Mouse (Mus musculus) liver, embryonic 14.5 days (tissue): ENCODE results near the gene Lmln. TPM values are rescaled to one million over a fixed set of nuclear protein-coding genes. Genes with fewer than 3 reads are reported as not detected.

Experiments used
- ATAC-seq: fragments of 200-750 bp; cut with Nextera tagmentation; 2 replicates; pipeline ENCODE4 v1.8.0; 2017; ENCODE audit warnings: moderate number of reproducible peaks, mild to moderate bottlenecking, moderate library complexity; ENCODE audit not compliant: insufficient read depth
- DNase-seq, 3 experiments: peaks; one replicate each; pipeline ENCODE4 v3.0.0-alpha.2; 2012 to 2013; ENCODE audit warnings: low read depth in 3 of 3, low spot score in 3 of 3
- H3K27ac ChIP-seq: fragments of 300-500 bp; sonication (generic); 2 replicates; pipeline ENCODE4 v1.5.1; 2014; ENCODE audit warnings: moderate library complexity, mild to moderate bottlenecking, control low read depth, inconsistent platforms
- H3K27me3 ChIP-seq: fragments of 300-500 bp; sonication (generic); 2 replicates; pipeline ENCODE4 v1.6.1; 2014; ENCODE audit warnings: mild to moderate bottlenecking, low read length, moderate library complexity; ENCODE audit not compliant: control insufficient read depth, insufficient read depth
- H3K36me3 ChIP-seq: fragments of 300-500 bp; sonication (generic); replicated peaks from 2 replicates; pipeline ENCODE4 v1.6.1; 2014; ENCODE audit warnings: low read depth; ENCODE audit not compliant: control insufficient read depth, insufficient read depth
- H3K4me1 ChIP-seq, 2 experiments: fragments of 200-500 bp in 1 of 2; fragments of 300-500 bp in 1 of 2; sonication (generic) in 1 of 2; replicated peaks; 2 replicates each; pipeline ENCODE4 v1.6.1; 2012 to 2014; ENCODE audit warnings: antibody characterized with exemption in 1 of 2, inconsistent platforms in 1 of 2, low read length in 1 of 2; ENCODE audit not compliant: control insufficient read depth in 2 of 2, insufficient read depth in 2 of 2
- H3K4me2 ChIP-seq: fragments of 300-500 bp; sonication (generic); 2 replicates; pipeline ENCODE4 v1.6.1; 2014; ENCODE audit warnings: low read depth, mild to moderate bottlenecking, control low read depth, moderate library complexity
- H3K4me3 ChIP-seq, 2 experiments: fragments of 200-500 bp in 1 of 2; fragments of 300-500 bp in 1 of 2; sonication (generic) in 1 of 2; 2 replicates each; pipeline ENCODE4 v1.5.1; 2012 to 2014; ENCODE audit warnings: low read depth in 2 of 2, low read length in 2 of 2, mild to moderate bottlenecking in 2 of 2, control low read depth in 1 of 2, inconsistent platforms in 1 of 2, moderate library complexity in 1 of 2; ENCODE audit not compliant: insufficient read depth in 1 of 2
- H3K9ac ChIP-seq: fragments of 300-500 bp; sonication (generic); replicated peaks from 2 replicates; pipeline ENCODE4 v1.6.1; 2014; ENCODE audit warnings: mild to moderate bottlenecking, control low read depth, moderate library complexity
- H3K9me3 ChIP-seq: fragments of 300-500 bp; sonication (generic); 2 replicates; pipeline ENCODE4 v1.6.1; 2016; ENCODE audit warnings: low read length, mixed read lengths; ENCODE audit not compliant: control insufficient read depth
- CTCF ChIP-seq: IDR thresholded peaks from 2 replicates; pipeline ENCODE4 v1.5.1; 2016; ENCODE audit warnings: antibody characterized with exemption, low read depth, control low read depth
- EP300 ChIP-seq: IDR thresholded peaks from 2 replicates; pipeline ENCODE4 v1.6.1; 2016; ENCODE audit warnings: antibody characterized with exemption, low read depth
- WGBS: fragments of 180-500 bp; shearing (Covaris S2); extraction: QIAGEN DNeasy Blood & Tissue Kit; methylation state at CpG from one replicate; pipeline ENCODE4 v1.1.7; 2014; ENCODE audit not compliant: insufficient replicate concordance; 5-methylcytosine and 5-hydroxymethylcytosine counted together
- polyA plus RNA-seq, 2 experiments: library from polyadenylated mRNA; depleted of rRNA in 1 of 2; stranded (reverse) in 1 of 2; unstranded in 1 of 2; fragments of >200 nt; fragmentation: Nextera tagmentation in 1 of 2; extraction: Ambion mirVana in 1 of 2; gene quantifications; 2 replicates each; pipeline versions ENCODE4 v1.2.1 to v1.2.3; 2012 to 2014

The Lmln gene
- polyA plus RNA-seq, 2 experiments: 0.32 to 0.75 TPM

- peaks cover 0 to 1% of the 10 kb centered on the region in 2 experiments; a peak in 1 of 4 replicates for H3K4me1 ChIP-seq
- no peak for DNase-seq
- no peaks in the 10 kb centered on the region for H3K27me3 ChIP-seq
- ATAC-seq: no peak
- H3K27ac ChIP-seq: no peak overlapping the region
- TF ChIP-seq CTCF (no peak), EP300 (no peak)
- no peak overlapping the region for H3K4me2 ChIP-seq
- H3K9ac ChIP-seq: no peak overlapping the region
- H3K4me3 ChIP-seq: no peak overlapping the region
- H3K36me3 ChIP-seq: no peaks in the 10 kb centered on the region
- no peaks in the 10 kb centered on the region for H3K9me3 ChIP-seq
- WGBS: 59% methylated on average over 6 of the region's 6 CpGs
These were observed 10.7 kb downstream of the Lmln start for GRCm38 (mm10) chr16:33072871-33073557.

- H3K36me3 ChIP-seq: no peaks in the 10 kb centered on the region
- no peak overlapping the region for H3K4me3 ChIP-seq
- H3K4me1 ChIP-seq: peaks cover 0 to 1% of the 10 kb centered on the region in 2 experiments; a peak in 1 of 4 replicates
- no peaks in the 10 kb centered on the region for H3K27me3 ChIP-seq
- DNase-seq: no peak
- ATAC-seq: no peak
- no peak overlapping the region for H3K27ac ChIP-seq
- no peak for TF ChIP-seq EP300
- TF ChIP-seq CTCF: no peak
- no peak overlapping the region for H3K9ac ChIP-seq
- H3K9me3 ChIP-seq: no peaks in the 10 kb centered on the region
- H3K4me2 ChIP-seq: no peak overlapping the region
- WGBS: 45% methylated on average over 5 of the region's 5 CpGs
These were observed 12.6 kb downstream of the Lmln start for GRCm38 (mm10) chr16:33074967-33075366.

DNA sequence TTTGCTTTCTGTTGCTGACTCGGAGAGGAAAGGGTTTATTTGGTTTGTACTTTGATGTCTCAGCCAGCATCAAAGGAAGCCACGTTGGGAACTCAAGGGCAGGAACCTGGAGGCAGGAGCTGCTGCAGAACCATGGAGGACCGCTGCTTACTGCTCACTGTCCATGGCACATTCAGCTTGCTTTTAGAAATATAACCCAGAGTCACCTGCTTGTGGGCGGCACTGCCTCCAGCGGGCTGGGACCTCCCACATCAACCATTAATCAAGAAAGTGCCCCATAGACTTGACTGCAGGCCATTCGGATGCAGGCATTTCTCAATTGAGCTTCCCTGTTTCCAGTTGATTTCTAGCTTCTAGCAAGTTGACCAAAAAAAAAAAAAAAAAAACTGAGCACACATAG, 13.8 kb downstream of the Lmln start:
- H3K9me3 ChIP-seq: no peaks in the 10 kb centered on the region
- no peak for DNase-seq
- H3K4me1 ChIP-seq: peaks cover 0 to 1% of the 10 kb centered on the region in 2 experiments; a peak in 1 of 4 replicates
- TF ChIP-seq EP300: no peak
- TF ChIP-seq CTCF: no peak
- ATAC-seq: no peak
- WGBS: 58% methylated on average over 6 of the region's 6 CpGs
- no peak overlapping the region for H3K4me2 ChIP-seq
- H3K9ac ChIP-seq: no peak overlapping the region
- H3K27me3 ChIP-seq: no peaks in the 10 kb centered on the region
- no peak overlapping the region for H3K4me3 ChIP-seq
- H3K27ac ChIP-seq: no peak overlapping the region
- H3K36me3 ChIP-seq: no peaks in the 10 kb centered on the region

DNA sequence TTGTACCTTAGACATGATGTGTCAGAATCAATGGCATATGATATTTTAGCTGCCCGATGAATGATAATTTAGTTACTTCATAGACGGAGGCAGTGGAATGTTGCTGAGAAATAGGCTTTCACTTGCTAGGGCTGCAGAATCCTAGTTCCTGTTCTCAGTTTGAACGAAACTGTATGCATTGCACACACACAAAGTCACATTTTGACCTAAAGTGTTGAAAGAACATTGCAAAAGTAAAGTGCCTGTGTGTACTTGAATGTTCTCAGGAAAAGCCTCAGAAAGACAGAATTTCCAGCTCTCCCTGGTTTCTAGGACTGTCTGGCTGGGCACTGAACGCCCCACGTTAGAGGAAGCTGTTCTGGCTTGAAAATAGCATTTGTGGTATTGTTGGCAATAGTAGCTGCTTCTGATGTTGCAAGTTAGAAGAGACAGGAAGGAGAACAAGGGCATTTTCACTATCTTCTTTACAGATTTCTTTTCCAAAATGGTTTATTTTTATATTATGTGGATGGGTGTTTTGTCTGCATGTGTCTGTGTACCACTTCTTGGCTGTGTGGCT, 14.8 kb downstream of the Lmln start:
- no peaks in the 10 kb centered on the region for H3K36me3 ChIP-seq
- H3K27ac ChIP-seq: no peak overlapping the region
- H3K27me3 ChIP-seq: no peaks in the 10 kb centered on the region
- H3K4me3 ChIP-seq: no peak overlapping the region
- no peak for TF ChIP-seq CTCF
- no peak for TF ChIP-seq EP300
- ATAC-seq (no peak), DNase-seq (no peak)
- 56% methylated on average over 5 of the region's 5 CpGs for WGBS
- H3K9ac ChIP-seq: no peak overlapping the region
- H3K4me2 ChIP-seq: no peak overlapping the region
- H3K9me3 ChIP-seq: no peaks in the 10 kb centered on the region
- H3K4me1 ChIP-seq: peaks cover 0 to 1% of the 10 kb centered on the region in 2 experiments; a peak in 1 of 4 replicates

GRCm38 (mm10) chr16:33080063-33080462, 17.7 kb downstream of the Lmln start:
- 77% methylated on average over 7 of the region's 7 CpGs for WGBS
- DNase-seq (no peak), ATAC-seq (no peak)
- no peak overlapping the region for H3K4me2 ChIP-seq
- H3K36me3 ChIP-seq: no peaks in the 10 kb centered on the region
- no peaks in the 10 kb centered on the region for H3K27me3 ChIP-seq
- no peak overlapping the region for H3K27ac ChIP-seq
- no peaks in the 10 kb centered on the region for H3K9me3 ChIP-seq
- H3K9ac ChIP-seq: no peak overlapping the region
- no peak overlapping the region for H3K4me3 ChIP-seq
- H3K4me1 ChIP-seq: peaks cover 0 to under 1% of the 10 kb centered on the region in 2 experiments; a peak in 1 of 4 replicates
- TF ChIP-seq CTCF (no peak), EP300 (no peak)
